Mouse (Mus musculus): ENCODE data around the gene Fadd.

- TF ChIP-seq CTCF (IDR thresholded peaks at IDR 0.05; ENCODE audit: low read depth) (no peak), EP300 (IDR thresholded peaks at IDR 0.05; ENCODE audit: low read depth) (no peak)
Measured at GRCm38 (mm10) chr7:144604735-144605134, 22.5 kb upstream of the Fadd start.
